36 mouse cellular contexts compared by ENCODE assay signal in the genomic region with DNA sequence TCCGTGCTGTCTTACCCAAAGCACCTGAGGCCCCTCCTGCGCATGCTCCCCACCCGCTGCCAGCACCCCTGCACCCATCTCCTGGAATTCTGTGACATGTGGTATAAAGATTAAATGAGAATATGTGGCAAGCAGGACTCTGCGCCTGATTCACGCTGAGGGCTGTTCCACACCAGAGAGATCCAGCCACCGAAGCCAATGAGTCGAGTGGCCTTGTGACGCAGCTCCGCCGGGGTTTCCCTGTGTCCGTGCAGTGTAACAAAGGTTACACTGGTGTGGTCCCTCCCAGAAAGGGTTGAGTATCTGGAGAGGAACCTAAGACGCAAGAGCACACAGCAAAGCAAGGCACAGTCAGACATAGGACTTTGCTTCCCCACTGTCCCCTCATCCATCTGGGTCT. TPM values are rescaled to one million over a fixed set of nuclear protein-coding genes. Genes with fewer than 3 reads are reported as not detected.
A peak's percentile ranks its signal among the peaks of the same experiment; 100 is the strongest.
DNase-seq lines count a peak whose midpoint lies in the region; ATAC-seq and TF ChIP-seq lines count a peak whose summit lies in the region.
"Had no signal": no experiment of that assay in that cellular context is flagged by ENCODE, and none has a peak within 500 bp of the region (broad histone marks: within the 10 kb centered on the region; RNA-seq: fewer than 3 reads in every experiment).

No protein-coding gene starts in this region.

- H3K9me3 ChIP-seq in midbrain, postnatal 0 days (ENCODE audit: low read length) = no peaks in the 10 kb centered on the region
- H3K9me3 ChIP-seq in midbrain, embryonic 11.5 days (ENCODE audit: control insufficient read depth, low read length) = no peaks in the 10 kb centered on the region
- no peaks in the 10 kb centered on the region for H3K9me3 ChIP-seq in limb, embryonic 10.5 days (replicated peaks)
- H3K9me3 ChIP-seq: embryonic facial prominence, embryonic 13.5 days; forebrain, embryonic 10.5 days; forebrain, embryonic 15.5 days; heart, embryonic 13.5 days; hindbrain, embryonic 13.5 days; kidney, embryonic 15.5 days; limb, embryonic 13.5 days; liver, embryonic 13.5 days; midbrain, embryonic 10.5 days; neural tube, embryonic 12.5 days; stomach, embryonic 15.5 days had no signal

- no peak overlapping the region for H3K27ac ChIP-seq in midbrain, postnatal 0 days (ENCODE audit: low read depth, low read length)
- H3K27ac ChIP-seq in midbrain, embryonic 11.5 days (ENCODE audit: low read depth, low read length) = no peak overlapping the region
- H3K27ac ChIP-seq in limb, embryonic 10.5 days = no peak overlapping the region
- H3K27ac ChIP-seq: embryonic facial prominence, embryonic 13.5 days; forebrain, embryonic 10.5 days; forebrain, embryonic 15.5 days; heart, adult 2 months; heart, embryonic 13.5 days; hindbrain, embryonic 13.5 days; kidney, embryonic 15.5 days; layer of hippocampus, adult 2 months; left cerebral cortex, adult 2 months; limb, embryonic 13.5 days; liver, embryonic 13.5 days; midbrain, embryonic 10.5 days; neural tube, embryonic 12.5 days; stomach, embryonic 15.5 days had no signal

- H3K4me3 ChIP-seq in midbrain, postnatal 0 days (ENCODE audit: low read depth, low read length) = no peak overlapping the region
- H3K4me3 ChIP-seq in midbrain, embryonic 11.5 days (ENCODE audit: low read depth, low read length) = no peak overlapping the region
- no peak overlapping the region for H3K4me3 ChIP-seq in limb, embryonic 10.5 days
- H3K4me3 ChIP-seq: embryonic facial prominence, embryonic 13.5 days; forebrain, embryonic 10.5 days; forebrain, embryonic 15.5 days; gastrocnemius, adult 2 months; heart, adult 2 months; heart, embryonic 13.5 days; hindbrain, embryonic 13.5 days; kidney, embryonic 15.5 days; layer of hippocampus, adult 2 months; left cerebral cortex, adult 2 months; limb, embryonic 13.5 days; liver, embryonic 13.5 days; midbrain, embryonic 10.5 days; myocyte; neural tube, embryonic 12.5 days; stomach, embryonic 15.5 days had no signal

- intact Hi-C loops in heart, postnatal 14 days (cut with DNase I) = loop anchor here (10.0 kb wide), 1 partner anchor 181 kb away; no protein-coding TSS in a partner anchor

- DNase-seq in heart, adult 11 months = peak; percentile 94
- DNase-seq in heart, postnatal 14 days = no peak
- no peak for DNase-seq in midbrain, postnatal 0 days (ENCODE audit: low spot score)
- no peak for DNase-seq in midbrain, embryonic 11.5 days (ENCODE audit: low spot score, missing footprints)
- DNase-seq in adrenal gland, postnatal 10 days = peak; percentile 54
- DNase-seq in limb, embryonic 10.5 days (ENCODE audit: low spot score) = peak; percentile 25
- no peak for DNase-seq in cerebellum, adult 11 months
- DNase-seq in lung, adult 18-20 months = no peak
- DNase-seq: cerebellum, adult 18-20 months; cerebellum, postnatal 10 days; gastrocnemius, adult 2 months; gastrocnemius, postnatal 36 days; heart, adult 2 months; heart, postnatal 10 days; kidney, adult 11 months; kidney, postnatal 36 days; liver, embryonic 13.5 days; lung, adult 2 months; right cerebral cortex, adult 18-20 months; right cerebral cortex, postnatal 4 days; thymus, adult 2 months; thymus, postnatal 36 days had no signal

- H3K36me3 ChIP-seq in midbrain, postnatal 0 days (ENCODE audit: insufficient read depth, low read length) = no peaks in the 10 kb centered on the region
- no peaks in the 10 kb centered on the region for H3K36me3 ChIP-seq in midbrain, embryonic 11.5 days (ENCODE audit: control insufficient read depth, insufficient read depth, low read length)
- no peaks in the 10 kb centered on the region for H3K36me3 ChIP-seq in limb, embryonic 10.5 days
- H3K36me3 ChIP-seq: embryonic facial prominence, embryonic 13.5 days; forebrain, embryonic 10.5 days; forebrain, embryonic 15.5 days; heart, embryonic 13.5 days; hindbrain, embryonic 13.5 days; kidney, embryonic 15.5 days; limb, embryonic 13.5 days; liver, embryonic 13.5 days; midbrain, embryonic 10.5 days; neural tube, embryonic 12.5 days; stomach, embryonic 15.5 days had no signal

- H3K4me1 ChIP-seq in midbrain, postnatal 0 days (ENCODE audit: insufficient read depth, low read length) = no peaks in the 10 kb centered on the region
- H3K4me1 ChIP-seq in midbrain, embryonic 11.5 days (ENCODE audit: control insufficient read depth, insufficient read depth, low read length) = no peaks in the 10 kb centered on the region
- H3K4me1 ChIP-seq in limb, embryonic 10.5 days = peaks cover 17% of the 10 kb centered on the region
- H3K4me1 ChIP-seq: forebrain, embryonic 15.5 days had no signal

- H3K27me3 ChIP-seq in midbrain, postnatal 0 days (ENCODE audit: insufficient read depth, low read length) = no peaks in the 10 kb centered on the region
- H3K27me3 ChIP-seq in midbrain, embryonic 11.5 days (ENCODE audit: control insufficient read depth, insufficient read depth, low read length) = no peaks in the 10 kb centered on the region
- no peaks in the 10 kb centered on the region for H3K27me3 ChIP-seq in limb, embryonic 10.5 days (ENCODE audit: low read depth, poor library complexity, severe bottlenecking)
- H3K27me3 ChIP-seq: embryonic facial prominence, embryonic 13.5 days; forebrain, embryonic 15.5 days; heart, embryonic 13.5 days; hindbrain, embryonic 13.5 days; kidney, embryonic 15.5 days; limb, embryonic 13.5 days; liver, embryonic 13.5 days; neural tube, embryonic 12.5 days; stomach, embryonic 15.5 days had no signal

- H3K9ac ChIP-seq in midbrain, postnatal 0 days (replicated peaks; ENCODE audit: low read length, poor library complexity, severe bottlenecking) = 0 out of 2 replicates have a peak overlapping the region, but pooled peaks have one; percentile 8
- H3K9ac ChIP-seq in midbrain, embryonic 11.5 days (ENCODE audit: low read length) = no peak overlapping the region
- H3K9ac ChIP-seq: embryonic facial prominence, embryonic 13.5 days; forebrain, embryonic 15.5 days; heart, embryonic 13.5 days; hindbrain, embryonic 13.5 days; kidney, embryonic 15.5 days; limb, embryonic 13.5 days; liver, embryonic 13.5 days; neural tube, embryonic 12.5 days; stomach, embryonic 15.5 days had no signal

- no peak for ATAC-seq in midbrain, postnatal 0 days (ENCODE audit: low FRiP score)
- no peak for ATAC-seq in midbrain, embryonic 11.5 days (ENCODE audit: low FRiP score)
- ATAC-seq: forebrain, embryonic 15.5 days; midbrain, embryonic 16.5 days had no signal

- no peak overlapping the region for H3K4me2 ChIP-seq in midbrain, postnatal 0 days (ENCODE audit: low read depth, low read length, poor library complexity, severe bottlenecking)
- no peak overlapping the region for H3K4me2 ChIP-seq in midbrain, embryonic 11.5 days
- H3K4me2 ChIP-seq: embryonic facial prominence, embryonic 13.5 days; forebrain, embryonic 15.5 days; heart, embryonic 13.5 days; hindbrain, embryonic 13.5 days; kidney, embryonic 15.5 days; limb, embryonic 13.5 days; liver, embryonic 13.5 days; neural tube, embryonic 12.5 days; stomach, embryonic 15.5 days had no signal

- 92% methylated on average over 12 of the region's 12 CpGs for WGBS in midbrain, postnatal 0 days
- 86% methylated on average over 12 of the region's 12 CpGs for WGBS in midbrain, embryonic 11.5 days
- WGBS in limb, embryonic 10.5 days = 88% methylated on average over 12 of the region's 12 CpGs

- no peak for TF ChIP-seq CTCF in midbrain, postnatal 0 days (IDR thresholded peaks at IDR 0.05)

RNA-seq across cellular contexts. Expression of a gene that starts 9.5 kb away (rescaled TPM):
- total RNA-seq in heart, postnatal 14 days (2021) = under 1 TPM; 0.76 to 0.93 TPM
- 0.19 and 0.55 TPM in 2 replicates for total RNA-seq in midbrain, postnatal 0 days (2014; rRNA removed)
- polyA plus RNA-seq in midbrain, postnatal 0 days (2015; fragmentation: Nextera tagmentation; extraction: Ambion mirVana) = 0.04 and 0.17 TPM in 2 replicates
- polyA plus RNA-seq in midbrain, embryonic 11.5 days (2014; fragmentation: Nextera tagmentation; extraction: Ambion mirVana) = 0.41 and 0.63 TPM in 2 replicates
- total RNA-seq in adrenal gland, postnatal 10 days (2021) = 1 to 10 TPM; 2.4 to 3.9 TPM
- 0.38 and 0.53 TPM in 2 replicates for polyA plus RNA-seq in limb, embryonic 10.5 days (2016; fragmentation: Nextera tagmentation; extraction: Ambion mirVana)
- polyA plus RNA-seq: myocyte had no signal

RNA-seq across cellular contexts. Expression of a gene that starts 12.0 kb away (rescaled TPM):
- total RNA-seq in heart, postnatal 14 days (2021) = 10 to 100 TPM; 79.0 to 84.8 TPM
- 52.6 and 64.4 TPM in 2 replicates for total RNA-seq in midbrain, postnatal 0 days (2014; rRNA removed)
- 67.6 and 72.6 TPM in 2 replicates for polyA plus RNA-seq in midbrain, postnatal 0 days (2015; fragmentation: Nextera tagmentation; extraction: Ambion mirVana)
- polyA plus RNA-seq in midbrain, embryonic 11.5 days (2014; fragmentation: Nextera tagmentation; extraction: Ambion mirVana) = 258 and 259 TPM in 2 replicates
- 100 to 1,000 TPM in 1 of 2 experiments, 10 to 100 TPM in 1; 98.7 to 149 TPM for total RNA-seq in adrenal gland, postnatal 10 days (2021)
- polyA plus RNA-seq in limb, embryonic 10.5 days (2016; fragmentation: Nextera tagmentation; extraction: Ambion mirVana) = 177 and 208 TPM in 2 replicates

RNA-seq across cellular contexts. Expression of a gene that starts 30.1 kb away (rescaled TPM):
- 10 to 100 TPM; 48.1 to 59.7 TPM for total RNA-seq in heart, postnatal 14 days (2021)
- total RNA-seq in midbrain, postnatal 0 days (2014; rRNA removed) = 66.6 and 92.7 TPM in 2 replicates
- polyA plus RNA-seq in midbrain, postnatal 0 days (2015; fragmentation: Nextera tagmentation; extraction: Ambion mirVana) = 134 and 155 TPM in 2 replicates
- polyA plus RNA-seq in midbrain, embryonic 11.5 days (2014; fragmentation: Nextera tagmentation; extraction: Ambion mirVana) = 434 and 444 TPM in 2 replicates
- 100 to 1,000 TPM in 1 of 2 experiments, 10 to 100 TPM in 1; 94.0 to 117 TPM for total RNA-seq in adrenal gland, postnatal 10 days (2021)
- 328 and 383 TPM in 2 replicates for polyA plus RNA-seq in limb, embryonic 10.5 days (2016; fragmentation: Nextera tagmentation; extraction: Ambion mirVana)

RNA-seq across cellular contexts. Expression of a gene that starts 34.9 kb away (rescaled TPM):
- 10 to 100 TPM; 33.5 to 40.7 TPM for total RNA-seq in heart, postnatal 14 days (2021)
- total RNA-seq in midbrain, postnatal 0 days (2014; rRNA removed) = 37.8 and 38.8 TPM in 2 replicates
- 92.7 and 93.7 TPM in 2 replicates for polyA plus RNA-seq in midbrain, postnatal 0 days (2015; fragmentation: Nextera tagmentation; extraction: Ambion mirVana)
- polyA plus RNA-seq in midbrain, embryonic 11.5 days (2014; fragmentation: Nextera tagmentation; extraction: Ambion mirVana) = 43.0 and 48.1 TPM in 2 replicates
- total RNA-seq in adrenal gland, postnatal 10 days (2021) = 100 to 1,000 TPM in 1 of 2 experiments, 10 to 100 TPM in 1; 96.9 to 109 TPM
- 42.5 and 52.3 TPM in 2 replicates for polyA plus RNA-seq in limb, embryonic 10.5 days (2016; fragmentation: Nextera tagmentation; extraction: Ambion mirVana)

Comparison
In these comparisons a context has a peak if more than half of its experiments do, and no peak if none do; other contexts are left out.
1. DNase-seq: peak in heart, adult 11 months (single experiment), adrenal gland, postnatal 10 days (single experiment) and limb, embryonic 10.5 days (single experiment); none in heart, postnatal 14 days (0 of 2), midbrain, postnatal 0 days (single experiment), midbrain, embryonic 11.5 days (single experiment), cerebellum, adult 11 months (single experiment) and lung, adult 18-20 months (0 of 2).